Mouse (Mus musculus): ENCODE data around the gene Dlg3. TPM values are rescaled to one million over a fixed set of nuclear protein-coding genes. Genes with fewer than 3 reads are reported as not detected.

Dlg3 gene
- polyA plus RNA-seq, 1 experiment from 2014 or later = 1.9 TPM

DNA sequence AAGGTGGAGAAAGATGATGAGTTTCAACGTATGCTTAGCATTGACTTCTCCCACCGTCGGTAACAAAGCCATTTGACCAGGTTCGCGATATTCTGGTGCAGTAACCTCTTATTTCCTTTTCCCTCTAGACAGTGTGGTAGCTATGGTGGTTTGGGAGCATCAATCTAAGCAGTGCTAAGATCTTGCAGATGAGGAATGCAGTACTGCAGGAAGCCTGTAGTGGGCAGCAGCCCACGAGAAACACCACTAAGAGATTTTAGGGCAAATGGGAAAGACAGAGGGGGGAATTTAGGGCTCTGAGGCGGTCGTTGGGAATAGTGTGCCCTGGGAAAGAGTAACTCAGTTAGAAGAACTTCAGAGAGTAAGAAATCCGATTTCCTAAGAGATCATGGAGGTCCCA, 9.0 kb downstream of the Dlg3 start:
- peak overlapping the region; percentile 18 to 83; a peak in 3 of 4 replicates for H3K27ac ChIP-seq (replicated peaks in 1 of 2; ENCODE audit: control insufficient read depth in 1 of 2, insufficient read depth in 1 of 2, low read depth in 2 of 2, low read length in 2 of 2)
- no peak for ATAC-seq (ENCODE audit: insufficient number of reproducible peaks, insufficient read depth, low FRiP score, low read depth)

DNA sequence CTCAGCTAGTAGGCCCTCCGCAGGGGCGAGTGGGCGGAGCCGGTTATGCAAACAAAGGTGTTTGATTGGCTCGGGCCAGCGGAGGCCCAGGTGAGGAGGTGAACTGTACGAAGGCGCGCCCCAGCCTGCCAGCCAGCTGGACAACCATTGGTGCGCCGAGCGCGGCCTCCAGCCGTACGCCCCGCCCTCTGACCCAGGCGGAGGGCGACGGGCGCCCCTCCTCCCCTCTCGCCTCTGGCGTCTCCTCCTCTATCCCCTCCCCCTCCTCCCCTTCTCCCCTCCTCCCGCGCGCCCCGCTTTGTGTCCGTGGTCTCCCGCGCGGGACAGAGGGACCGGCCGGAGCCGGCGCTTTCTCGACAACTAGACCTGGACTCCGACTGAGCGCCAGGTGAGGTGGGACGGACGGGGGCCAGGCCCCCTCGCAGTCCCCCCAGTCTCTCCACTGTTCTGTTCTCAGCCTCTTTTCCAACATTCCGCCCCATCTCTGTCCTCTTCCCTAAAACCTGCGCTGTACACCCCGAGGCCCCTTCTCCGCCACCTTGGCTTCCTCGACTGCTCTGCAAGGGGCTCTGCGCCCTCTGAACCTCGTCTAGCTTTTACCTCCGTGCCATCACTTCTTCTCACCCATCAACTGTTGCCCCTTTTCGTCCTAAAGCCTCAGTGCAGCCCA, 9.6 kb downstream of the Dlg3 start:
- ATAC-seq (ENCODE audit: insufficient number of reproducible peaks, insufficient read depth, low FRiP score, low read depth) = peak; percentile 84
- Histone ChIP-seq H3K9ac (ENCODE audit: low read length) (peak overlapping the region; percentile 74), H3K27ac (replicated peaks in 1 of 2; ENCODE audit: control insufficient read depth in 1 of 2, insufficient read depth in 1 of 2, low read depth in 2 of 2, low read length in 2 of 2) (peak overlapping the region; percentile 67 to 83), H3K36me3 (ENCODE audit: control insufficient read depth, insufficient read depth, low read length) (no peaks in the 10 kb centered on the region), H3K27me3 (ENCODE audit: control insufficient read depth, insufficient read depth, low read length) (no peaks in the 10 kb centered on the region), H3K9me3 (ENCODE audit: control insufficient read depth, low read length) (no peaks in the 10 kb centered on the region), H3K4me2 (ENCODE audit: low read length) (peak overlapping the region; percentile 68), H3K4me3 (ENCODE audit: control insufficient read depth in 1 of 2, insufficient read depth in 1 of 2, low read depth in 1 of 2, low read length in 2 of 2) (peak overlapping the region; percentile 60 to 64), H3K4me1 (ENCODE audit: control insufficient read depth in 2 of 2, insufficient read depth in 2 of 2, low read length in 2 of 2) (no peaks in the 10 kb centered on the region; a peak in 3 of 4 replicates)
- 26% methylated on average over 38 of the region's 49 CpGs for WGBS

More for the DNA sequence above, 9.0 kb downstream of the Dlg3 start:
- WGBS = 20% methylated on average over 9 of the region's 9 CpGs
- no peaks in the 10 kb centered on the region for H3K27me3 ChIP-seq (ENCODE audit: control insufficient read depth, insufficient read depth, low read length)
- peak overlapping the region; percentile 60 to 64 for H3K4me3 ChIP-seq (ENCODE audit: control insufficient read depth in 1 of 2, insufficient read depth in 1 of 2, low read depth in 1 of 2, low read length in 2 of 2)
- H3K36me3 ChIP-seq (ENCODE audit: control insufficient read depth, insufficient read depth, low read length) = no peaks in the 10 kb centered on the region
- no peaks in the 10 kb centered on the region for H3K9me3 ChIP-seq (ENCODE audit: control insufficient read depth, low read length)
- H3K4me1 ChIP-seq (ENCODE audit: control insufficient read depth in 2 of 2, insufficient read depth in 2 of 2, low read length in 2 of 2) = no peaks in the 10 kb centered on the region; a peak in 2 of 4 replicates
- no peak overlapping the region; the same call in 1 of the 2 replicates for H3K9ac ChIP-seq (ENCODE audit: low read length)
- H3K4me2 ChIP-seq (ENCODE audit: low read length) = peak overlapping the region; percentile 68

DNA sequence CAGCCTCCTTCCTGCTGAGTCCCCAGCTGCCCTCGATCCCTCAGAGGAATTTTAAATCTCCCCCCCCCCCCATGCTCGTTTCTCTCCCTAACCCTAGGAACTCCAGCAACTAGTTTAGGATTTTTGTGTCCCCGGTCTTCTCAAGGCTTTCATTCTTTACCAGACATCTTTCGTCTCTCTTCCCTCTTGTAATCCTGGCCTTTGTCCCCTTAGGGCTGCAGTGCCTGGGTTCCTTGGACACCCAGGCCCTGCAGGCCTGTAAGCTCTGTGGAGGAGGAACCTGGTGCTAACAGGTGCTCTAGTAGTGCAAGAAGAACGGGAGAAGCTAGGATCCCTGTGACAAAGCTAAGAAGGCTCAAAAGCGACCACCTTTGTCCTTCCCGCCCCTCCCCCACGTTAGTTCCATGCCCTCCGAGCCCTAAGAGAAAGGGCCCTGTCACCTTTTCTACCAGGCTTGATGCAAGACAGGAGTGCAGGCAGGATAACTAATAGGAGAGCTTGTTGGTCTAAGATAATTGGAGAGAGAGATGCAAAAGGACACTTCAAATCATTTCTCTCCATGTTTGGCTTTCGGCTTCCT, 10.2 kb downstream of the Dlg3 start:
- Histone ChIP-seq H3K9me3 (ENCODE audit: control insufficient read depth, low read length) (no peaks in the 10 kb centered on the region), H3K27ac (replicated peaks in 1 of 2; ENCODE audit: control insufficient read depth in 1 of 2, insufficient read depth in 1 of 2, low read depth in 2 of 2, low read length in 2 of 2) (peak overlapping the region; percentile 67 to 83), H3K27me3 (ENCODE audit: control insufficient read depth, insufficient read depth, low read length) (no peaks in the 10 kb centered on the region), H3K36me3 (ENCODE audit: control insufficient read depth, insufficient read depth, low read length) (no peaks in the 10 kb centered on the region), H3K4me2 (ENCODE audit: low read length) (peak overlapping the region; percentile 68), H3K4me1 (ENCODE audit: control insufficient read depth in 2 of 2, insufficient read depth in 2 of 2, low read length in 2 of 2) (no peaks in the 10 kb centered on the region; a peak in 3 of 4 replicates), H3K4me3 (ENCODE audit: control insufficient read depth in 1 of 2, insufficient read depth in 1 of 2, low read depth in 1 of 2, low read length in 2 of 2) (peak overlapping the region; percentile 60 to 64), H3K9ac (ENCODE audit: low read length) (peak overlapping the region; percentile 74)
- ATAC-seq (ENCODE audit: insufficient number of reproducible peaks, insufficient read depth, low FRiP score, low read depth) = no peak
- 25% methylated on average over 10 of the region's 10 CpGs for whole genome bisulfite sequencing

DNA sequence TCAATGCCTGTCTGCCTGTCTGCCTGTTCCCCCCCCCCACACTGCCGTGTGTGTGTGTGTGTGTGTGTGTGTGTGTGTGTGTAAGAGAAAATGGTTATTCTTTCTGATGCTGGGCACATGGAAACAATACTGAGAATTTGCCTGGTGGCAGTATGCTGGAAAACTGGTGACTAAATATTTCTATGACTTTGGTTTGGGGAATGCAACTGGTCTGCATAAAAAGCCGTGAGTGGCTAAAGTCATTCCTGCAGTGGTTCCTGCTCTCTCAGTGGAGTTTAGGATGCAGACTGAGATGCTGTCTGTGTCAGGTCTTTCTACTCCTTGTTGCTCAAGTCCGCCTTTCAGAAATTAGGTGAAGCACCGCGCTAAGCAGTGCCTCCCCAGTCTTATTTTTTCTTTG, 10.9 kb downstream of the Dlg3 start:
- no peak overlapping the region for H3K27ac ChIP-seq (replicated peaks in 1 of 2; ENCODE audit: control insufficient read depth in 1 of 2, insufficient read depth in 1 of 2, low read depth in 2 of 2, low read length in 2 of 2)
- H3K4me1 ChIP-seq (ENCODE audit: control insufficient read depth in 2 of 2, insufficient read depth in 2 of 2, low read length in 2 of 2) = no peaks in the 10 kb centered on the region; a peak in 3 of 4 replicates
- H3K9ac ChIP-seq (ENCODE audit: low read length) = peak overlapping the region; percentile 74
- H3K4me3 ChIP-seq (ENCODE audit: control insufficient read depth in 1 of 2, insufficient read depth in 1 of 2, low read depth in 1 of 2, low read length in 2 of 2) = peak overlapping the region; percentile 19 to 60; a peak in 3 of 4 replicates
- no peaks in the 10 kb centered on the region for H3K27me3 ChIP-seq (ENCODE audit: control insufficient read depth, insufficient read depth, low read length)
- ATAC-seq (ENCODE audit: insufficient number of reproducible peaks, insufficient read depth, low FRiP score, low read depth) = no peak
- H3K36me3 ChIP-seq (ENCODE audit: control insufficient read depth, insufficient read depth, low read length) = no peaks in the 10 kb centered on the region
- no peaks in the 10 kb centered on the region for H3K9me3 ChIP-seq (ENCODE audit: control insufficient read depth, low read length)
- peak overlapping the region; percentile 68 for H3K4me2 ChIP-seq (ENCODE audit: low read length)
- WGBS = 32% methylated on average over 5 of the region's 5 CpGs

DNA sequence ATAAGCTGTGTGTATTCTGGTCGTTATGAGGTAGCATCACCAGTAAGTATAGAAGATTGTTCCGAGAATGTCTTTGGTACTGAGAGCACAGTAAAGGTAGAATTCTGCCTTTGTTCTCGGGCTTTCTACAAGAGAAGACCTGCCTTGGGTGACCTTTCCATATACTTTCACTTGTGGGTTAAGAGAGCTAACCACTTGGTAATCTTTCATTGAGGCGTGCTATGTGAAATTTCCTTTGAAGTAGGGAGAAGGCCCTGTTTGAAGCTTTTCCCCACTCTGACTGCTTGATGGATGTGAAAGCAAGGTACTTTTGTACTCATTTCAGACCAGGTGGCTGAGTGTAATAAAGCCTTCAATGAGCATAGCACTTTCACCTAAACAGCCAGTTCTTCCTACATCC, 21.8 kb downstream of the Dlg3 start:
- no peaks in the 10 kb centered on the region for H3K9me3 ChIP-seq (ENCODE audit: control insufficient read depth, low read length)
- H3K4me2 ChIP-seq (ENCODE audit: low read length) = no peak overlapping the region
- no peak overlapping the region for H3K4me3 ChIP-seq (ENCODE audit: control insufficient read depth in 1 of 2, insufficient read depth in 1 of 2, low read depth in 1 of 2, low read length in 2 of 2)
- 84% methylated on average over 4 of the region's 4 CpGs for WGBS
- no peaks in the 10 kb centered on the region for H3K27me3 ChIP-seq (ENCODE audit: control insufficient read depth, insufficient read depth, low read length)
- no peak for ATAC-seq (ENCODE audit: insufficient number of reproducible peaks, insufficient read depth, low FRiP score, low read depth)
- H3K4me1 ChIP-seq (ENCODE audit: control insufficient read depth in 2 of 2, insufficient read depth in 2 of 2, low read length in 2 of 2) = no peaks in the 10 kb centered on the region
- H3K9ac ChIP-seq (ENCODE audit: low read length) = no peak overlapping the region
- H3K36me3 ChIP-seq (ENCODE audit: control insufficient read depth, insufficient read depth, low read length) = no peaks in the 10 kb centered on the region
- H3K27ac ChIP-seq (replicated peaks in 1 of 2; ENCODE audit: control insufficient read depth in 1 of 2, insufficient read depth in 1 of 2, low read depth in 2 of 2, low read length in 2 of 2) = no peak overlapping the region

DNA sequence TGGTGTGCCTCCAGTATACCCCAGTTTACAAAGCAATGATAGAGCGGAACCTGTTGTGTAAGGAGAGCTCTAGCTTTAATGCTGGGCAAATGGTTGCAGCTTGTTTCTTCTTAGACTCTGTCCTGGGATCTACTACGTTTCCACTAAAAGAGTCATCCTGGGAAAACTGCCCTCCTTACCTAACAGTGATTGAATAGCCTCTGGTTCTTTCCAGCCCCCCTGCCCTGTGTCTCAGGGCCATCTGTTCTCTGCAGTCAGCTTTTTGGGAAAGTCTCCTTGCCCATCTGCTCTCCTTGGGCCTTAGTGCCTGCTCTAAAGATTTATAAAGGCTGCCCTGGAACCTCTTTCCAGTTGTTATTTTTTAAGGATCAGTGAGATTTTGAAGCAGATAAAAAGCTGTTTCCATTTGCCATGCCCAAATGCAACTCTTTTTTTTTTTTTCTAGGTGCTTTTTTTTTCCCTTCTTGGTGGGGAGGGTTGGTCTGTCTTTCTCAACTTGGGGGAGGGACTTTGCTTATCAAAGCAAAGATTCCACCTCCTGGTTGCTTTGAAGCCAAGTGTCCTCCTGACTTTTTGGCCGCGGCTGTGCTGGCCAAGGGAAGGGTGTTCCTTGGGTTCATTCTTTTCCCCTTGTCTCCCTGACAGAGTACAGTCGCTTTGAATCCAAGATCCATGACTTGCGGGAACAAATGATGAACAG, 28.7 kb downstream of the Dlg3 start:
- Histone ChIP-seq H3K4me1 (ENCODE audit: control insufficient read depth in 2 of 2, insufficient read depth in 2 of 2, low read length in 2 of 2) (peaks cover 6 to 13% of the 10 kb centered on the region in 2 experiments; a peak in 3 of 4 replicates), H3K27me3 (ENCODE audit: control insufficient read depth, insufficient read depth, low read length) (no peaks in the 10 kb centered on the region), H3K27ac (replicated peaks in 1 of 2; ENCODE audit: control insufficient read depth in 1 of 2, insufficient read depth in 1 of 2, low read depth in 2 of 2, low read length in 2 of 2) (no peak overlapping the region), H3K36me3 (ENCODE audit: control insufficient read depth, insufficient read depth, low read length) (0 out of 2 replicates have a peak, but pooled peaks cover 4% of the 10 kb centered on the region), H3K9me3 (ENCODE audit: control insufficient read depth, low read length) (no peaks in the 10 kb centered on the region), H3K9ac (ENCODE audit: low read length) (no peak overlapping the region), H3K4me3 (ENCODE audit: control insufficient read depth in 1 of 2, insufficient read depth in 1 of 2, low read depth in 1 of 2, low read length in 2 of 2) (no peak overlapping the region), H3K4me2 (ENCODE audit: low read length) (no peak overlapping the region)
- ATAC-seq (ENCODE audit: insufficient number of reproducible peaks, insufficient read depth, low FRiP score, low read depth) = no peak
- 69% methylated on average over 6 of the region's 6 CpGs for WGBS

DNA sequence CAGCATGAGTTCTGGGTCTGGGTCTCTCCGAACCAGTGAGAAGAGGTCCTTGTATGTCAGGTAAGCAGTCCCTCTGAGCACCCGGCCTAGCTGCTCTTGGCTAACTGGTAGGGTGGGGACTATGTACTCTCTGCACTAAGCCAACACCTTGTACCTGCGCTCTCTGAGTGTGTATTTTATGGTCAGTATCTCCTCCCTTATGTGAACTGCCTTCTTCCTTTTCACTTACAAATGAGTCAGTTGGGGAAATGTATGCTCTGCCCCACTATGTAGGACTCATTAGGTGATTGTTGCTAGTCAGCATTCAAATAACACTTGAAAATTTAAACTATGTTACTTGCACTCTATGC, 29.2 kb downstream of the Dlg3 start:
- ATAC-seq (ENCODE audit: insufficient number of reproducible peaks, insufficient read depth, low FRiP score, low read depth) = no peak
- Histone ChIP-seq H3K27ac (replicated peaks in 1 of 2; ENCODE audit: control insufficient read depth in 1 of 2, insufficient read depth in 1 of 2, low read depth in 2 of 2, low read length in 2 of 2) (no peak overlapping the region), H3K9me3 (ENCODE audit: control insufficient read depth, low read length) (no peaks in the 10 kb centered on the region)

More for the DNA sequence above, 29.2 kb downstream of the Dlg3 start:
- H3K36me3 ChIP-seq (ENCODE audit: control insufficient read depth, insufficient read depth, low read length) = 0 out of 2 replicates have a peak, but pooled peaks cover 4% of the 10 kb centered on the region
- WGBS = 72% methylated on average over 3 of the region's 3 CpGs
- H3K4me1 ChIP-seq (ENCODE audit: control insufficient read depth in 2 of 2, insufficient read depth in 2 of 2, low read length in 2 of 2) = peaks cover 6 to 13% of the 10 kb centered on the region in 2 experiments; a peak in 3 of 4 replicates
- no peak overlapping the region for H3K4me2 ChIP-seq (ENCODE audit: low read length)
- H3K27me3 ChIP-seq (ENCODE audit: control insufficient read depth, insufficient read depth, low read length) = no peaks in the 10 kb centered on the region
- no peak overlapping the region for H3K4me3 ChIP-seq (ENCODE audit: control insufficient read depth in 1 of 2, insufficient read depth in 1 of 2, low read depth in 1 of 2, low read length in 2 of 2)
- H3K9ac ChIP-seq (ENCODE audit: low read length) = no peak overlapping the region

Data from heart, embryonic 14.5 days (tissue).